Mouse (Mus musculus) cerebellum, adult 8-10 months (tissue): ENCODE results near the gene Hcst.

Experiments used
- DNase-seq: peaks from one replicate; pipeline ENCODE4 v3.0.0; 2022

The Hcst gene

GRCm38 (mm10) chr7:30431793-30432192 lies 12.1 kb upstream of the Hcst start:
- DNase-seq = peak; percentile 90

- DNase-seq = no peak
Measured at GRCm38 (mm10) chr7:30430191-30430590, 10.5 kb upstream of the Hcst start.

- DNase-seq = peak; percentile 10
Measured at GRCm38 (mm10) chr7:30429327-30429726, 9.7 kb upstream of the Hcst start.

- DNase-seq = peak; percentile 52
Measured at GRCm38 (mm10) chr7:30423071-30423641, 3.5 kb upstream of the Hcst start.

- no peak for DNase-seq
Measured at GRCm38 (mm10) chr7:30422560-30422959, 2.9 kb upstream of the Hcst start.

- DNase-seq = peak; percentile 93
Measured at GRCm38 (mm10) chr7:30421890-30422435, 2.3 kb upstream of the Hcst start.

GRCm38 (mm10) chr7:30421175-30421889 lies 1.7 kb upstream of the Hcst start, which contains the start of gene Nfkbid:
Nfkbid (plus strand) TSS chr7:30421732.
- peak; percentile 68 for DNase-seq

- peak; percentile 6 for DNase-seq
Measured at GRCm38 (mm10) chr7:30420673-30421072, 1.0 kb upstream of the Hcst start.

GRCm38 (mm10) chr7:30417856-30418255 lies 1.8 kb downstream of the Hcst start:
- no peak for DNase-seq

GRCm38 (mm10) chr7:30413596-30413995 lies 6.1 kb downstream of the Hcst start, which contains the start of gene Tyrobp:
Tyrobp (plus strand) TSS chr7:30413760.
- DNase-seq = no peak

GRCm38 (mm10) chr7:30412735-30413147 lies 6.9 kb downstream of the Hcst start:
- DNase-seq = no peak

GRCm38 (mm10) chr7:30411023-30411422 lies 8.6 kb downstream of the Hcst start:
- no peak for DNase-seq

- no peak for DNase-seq
Measured at GRCm38 (mm10) chr7:30409789-30410188, 9.9 kb downstream of the Hcst start.

GRCm38 (mm10) chr7:30408639-30409038 lies 11.0 kb downstream of the Hcst start:
- DNase-seq = no peak

- DNase-seq = no peak
Measured at GRCm38 (mm10) chr7:30402343-30402742, 17.3 kb downstream of the Hcst start.

- DNase-seq = no peak
Measured at GRCm38 (mm10) chr7:30399671-30400070, 20.0 kb downstream of the Hcst start.

GRCm38 (mm10) chr7:30394871-30395270 lies 24.8 kb downstream of the Hcst start:
- DNase-seq = no peak

GRCm38 (mm10) chr7:30394379-30394778 lies 25.3 kb downstream of the Hcst start:
- no peak for DNase-seq

GRCm38 (mm10) chr7:30393631-30394030 lies 26.0 kb downstream of the Hcst start:
- DNase-seq = no peak

- no peak for DNase-seq
Measured at GRCm38 (mm10) chr7:30392746-30393520, 26.7 kb downstream of the Hcst start.

- no peak for DNase-seq
Measured at GRCm38 (mm10) chr7:30384106-30384505, 35.5 kb downstream of the Hcst start.

- DNase-seq = no peak
Measured at GRCm38 (mm10) chr7:30380061-30380460, 39.6 kb downstream of the Hcst start.

GRCm38 (mm10) chr7:30373501-30373962 lies 46.1 kb downstream of the Hcst start:
- DNase-seq = peak; percentile 94
